Mouse (Mus musculus) ovary, adult 18-20 months (tissue): ENCODE results near the gene Sigmar1.

Source experiments
- DNase-seq: peaks from one replicate; pipeline ENCODE4 v3.0.0; 2022; ENCODE audit warnings: low spot score, mixed read lengths

The Sigmar1 gene

GRCm38 (mm10) chr4:41756440-41756839 is 483 bp upstream of the Sigmar1 start:
- DNase-seq, result no peak

GRCm38 (mm10) chr4:41754797-41755337 is 1.1 kb downstream of the Sigmar1 start, which contains the start of gene Galt:
Gene Galt (plus strand): TSS chr4:41755228.
- DNase-seq, result peak; percentile 55

- DNase-seq, result no peak
Measured at GRCm38 (mm10) chr4:41745021-41745420, 10.9 kb downstream of the Sigmar1 start.

- DNase-seq, result no peak
Measured at GRCm38 (mm10) chr4:41744131-41744530, 11.8 kb downstream of the Sigmar1 start.

GRCm38 (mm10) chr4:41741158-41741560 is 14.8 kb downstream of the Sigmar1 start:
- DNase-seq, result peak; percentile 90

- DNase-seq, result peak; percentile 42
Measured at GRCm38 (mm10) chr4:41740380-41741157, 15.4 kb downstream of the Sigmar1 start.

- no peak for DNase-seq
Measured at GRCm38 (mm10) chr4:41739260-41739659, 16.7 kb downstream of the Sigmar1 start.

- no peak for DNase-seq
Measured at GRCm38 (mm10) chr4:41738256-41738603, 17.7 kb downstream of the Sigmar1 start.

- no peak for DNase-seq
Measured at GRCm38 (mm10) chr4:41737602-41738255, 18.2 kb downstream of the Sigmar1 start.

- no peak for DNase-seq
Measured at GRCm38 (mm10) chr4:41731052-41731765, 24.7 kb downstream of the Sigmar1 start, which contains the start of gene Arid3c. Gene Arid3c (minus strand): TSS chr4:41731142.

GRCm38 (mm10) chr4:41726826-41727621 is 28.9 kb downstream of the Sigmar1 start:
- DNase-seq, result no peak

- peak; percentile 88 for DNase-seq
Measured at GRCm38 (mm10) chr4:41722918-41723351, 33.0 kb downstream of the Sigmar1 start, which contains the start of gene Dctn3. Gene Dctn3 (minus strand): TSS chr4:41723170.

- DNase-seq, result no peak
Measured at GRCm38 (mm10) chr4:41716834-41717233, 39.1 kb downstream of the Sigmar1 start.

- no peak for DNase-seq
Measured at GRCm38 (mm10) chr4:41715596-41715995, 40.4 kb downstream of the Sigmar1 start.

GRCm38 (mm10) chr4:41715082-41715481 is 40.9 kb downstream of the Sigmar1 start:
- DNase-seq, result no peak

GRCm38 (mm10) chr4:41714276-41714675 is 41.7 kb downstream of the Sigmar1 start:
- DNase-seq, result no peak

GRCm38 (mm10) chr4:41713197-41714067 is 42.5 kb downstream of the Sigmar1 start, which contains the start of gene Rpp25l:
Gene Rpp25l (minus strand): TSS chr4:41713534.
- peak; percentile 57 for DNase-seq

- DNase-seq, result no peak
Measured at GRCm38 (mm10) chr4:41712421-41713196, 43.3 kb downstream of the Sigmar1 start.

- DNase-seq, result no peak
Measured at GRCm38 (mm10) chr4:41711705-41712375, 44.1 kb downstream of the Sigmar1 start.
